Mouse (Mus musculus) adrenal gland, postnatal 10 days (tissue): ENCODE measurements around the gene Hist1h3a. TPM values are rescaled to one million over a fixed set of nuclear protein-coding genes. Genes with fewer than 3 reads are reported as not detected.

ENCODE experiments used
- microRNA-seq: library from miRNA; unstranded; fragments of <30 nt; microRNA quantifications from one replicate; pipeline ENCODE4 v1.2.0, GENCODE M21; 2021
- total RNA-seq, 2 experiments: library from RNA; stranded (reverse); gene quantifications; 2 replicates each; pipeline ENCODE4 v1.2.3; 2021

Hist1h3a gene
- total RNA-seq, 2 experiments from 2014 or later, result 258 to 301 TPM

Small RNAs within 50 kb of the gene (microRNA-seq; reads per million reads assigned to microRNA genes)
- gene Gm44314 (not detected), gene Gm44484 (not detected)

Other genes with a start within 250 kb of the Hist1h3a start
- 1,000 to 10,000 TPM in 1 of 2 experiments, 100 to 1,000 TPM in 1; 930 to 1,063 TPM for gene Hist1h4h, start 231.3 kb downstream of the Hist1h3a start, total RNA-seq
- gene Hist1h2af, start 228.5 kb downstream of the Hist1h3a start, total RNA-seq, result 100 to 1,000 TPM; 261 to 325 TPM
- gene Hist1h3g, start 227.0 kb downstream of the Hist1h3a start, total RNA-seq, result 10 to 100 TPM; 76.3 to 91.7 TPM
- gene Hist1h2bh, start 219.0 kb downstream of the Hist1h3a start, total RNA-seq, result 10 to 100 TPM; 20.9 to 25.4 TPM
- gene Hist1h3f, start 218.3 kb downstream of the Hist1h3a start, total RNA-seq, result 100 to 1,000 TPM in 1 of 2 experiments, 10 to 100 TPM in 1; 93.2 to 104 TPM
- gene Hist1h4f, start 210.7 kb downstream of the Hist1h3a start, total RNA-seq, result 100 to 1,000 TPM; 529 to 619 TPM
- 10 to 100 TPM; 27.8 to 32.6 TPM for gene Hist1h1d, start 209.1 kb downstream of the Hist1h3a start, total RNA-seq
- 100 to 1,000 TPM; 246 to 271 TPM for gene Hist1h3e, start 200.0 kb downstream of the Hist1h3a start, total RNA-seq
- gene Hist1h2ae, start 191.2 kb downstream of the Hist1h3a start, total RNA-seq, result 10 to 100 TPM; 54.9 to 55.0 TPM
- gene Hist1h2bg, start 191.0 kb downstream of the Hist1h3a start, total RNA-seq, result 100 to 1,000 TPM; 395 to 462 TPM
- 100 to 1,000 TPM; 168 to 215 TPM for gene Hist1h2bf, start 188.2 kb downstream of the Hist1h3a start, total RNA-seq
- gene Hist1h2ad, start 188.0 kb downstream of the Hist1h3a start, total RNA-seq, result 10 to 100 TPM; 47.4 to 49.2 TPM
- gene Hist1h3d, start 186.6 kb downstream of the Hist1h3a start, total RNA-seq, result 10 to 100 TPM; 38.0 to 43.5 TPM
- 100 to 1,000 TPM; 294 to 310 TPM for gene Hist1h4d, start 180.8 kb downstream of the Hist1h3a start, total RNA-seq
- 10 to 100 TPM; 27.7 to 32.2 TPM for gene Hist1h2be, start 141.3 kb downstream of the Hist1h3a start, total RNA-seq
- 100 to 1,000 TPM; 180 to 217 TPM for gene Hist1h1e, start 139.8 kb downstream of the Hist1h3a start, total RNA-seq
- gene Hist1h2ac, start 78.4 kb downstream of the Hist1h3a start, total RNA-seq, result 1 to 10 TPM; 8.3 to 9.7 TPM
- 10 to 100 TPM; 76.4 to 77.6 TPM for gene Hist1h2bc, start 78.2 kb downstream of the Hist1h3a start, total RNA-seq
- gene Hist1h1t, start 66.6 kb downstream of the Hist1h3a start, total RNA-seq, result under 1 TPM; 0.69 to 0.88 TPM
- gene Hist1h4c, start 63.9 kb downstream of the Hist1h3a start, total RNA-seq, result 100 to 1,000 TPM; 175 to 199 TPM
- 10 to 100 TPM; 23.3 to 31.0 TPM for gene Hfe, start 51.5 kb downstream of the Hist1h3a start, total RNA-seq
- gene Hist1h1c, start 23.6 kb downstream of the Hist1h3a start, total RNA-seq, result 100 to 1,000 TPM; 366 to 432 TPM
- gene Hist1h3c, start 16.8 kb downstream of the Hist1h3a start, total RNA-seq, result 100 to 1,000 TPM; 127 to 144 TPM
- 100 to 1,000 TPM; 173 to 206 TPM for gene Hist1h2bb, start 15.7 kb downstream of the Hist1h3a start, total RNA-seq
- gene Hist1h2ab, start 11.3 kb downstream of the Hist1h3a start, total RNA-seq, result 100 to 1,000 TPM; 281 to 334 TPM
- 100 to 1,000 TPM; 390 to 424 TPM for gene Hist1h3b, start 10.1 kb downstream of the Hist1h3a start, total RNA-seq
- 100 to 1,000 TPM; 282 to 291 TPM for gene Hist1h4b, start 5.4 kb downstream of the Hist1h3a start, total RNA-seq
- 100 to 1,000 TPM; 238 to 251 TPM for gene Hist1h4a, start 1.2 kb downstream of the Hist1h3a start, total RNA-seq
- gene Hist1h1a, start 1.3 kb upstream of the Hist1h3a start, total RNA-seq, result 100 to 1,000 TPM; 231 to 274 TPM
- gene Trim38, start 7.5 kb upstream of the Hist1h3a start, total RNA-seq, result not detected
- 10 to 100 TPM; 16.2 to 33.8 TPM for gene Slc17a2, start 44.6 kb upstream of the Hist1h3a start, total RNA-seq
- 1 to 10 TPM; 3.5 to 5.0 TPM for gene Slc17a3, start 77.0 kb upstream of the Hist1h3a start, total RNA-seq
- gene Slc17a1, start 105.4 kb upstream of the Hist1h3a start, total RNA-seq, result 1 to 10 TPM in 1 of 2 experiments, under 1 TPM in 1; 0.67 to 1.5 TPM
- gene Slc17a4, start 152.6 kb upstream of the Hist1h3a start, total RNA-seq, result 1 to 10 TPM; 3.3 to 5.6 TPM
- not detected for gene Hist1h2ba, start 171.8 kb upstream of the Hist1h3a start, total RNA-seq
- not detected for gene Hist1h2aa, start 172.1 kb upstream of the Hist1h3a start, total RNA-seq
- gene Scgn, start 228.8 kb upstream of the Hist1h3a start, total RNA-seq, result 1 to 10 TPM; 1.2 to 3.2 TPM